Mouse (Mus musculus) heart, embryonic 14.5 days (tissue): ENCODE measurements around the gene Ankar. TPM values are rescaled to one million over a fixed set of nuclear protein-coding genes. Genes with fewer than 3 reads are reported as not detected.

Experiments
- ATAC-seq: fragments of 200-750 bp; cut with Nextera tagmentation; 2 replicates; pipeline ENCODE4 v1.8.0; 2017; ENCODE audit warnings: low read depth, moderate TSS enrichment; ENCODE audit not compliant: insufficient number of reproducible peaks, insufficient read depth, low FRiP score
- H3K27ac ChIP-seq, 2 experiments: fragments of 200-500 bp in 1 of 2; fragments of 300-500 bp in 1 of 2; sonication (generic) in 1 of 2; replicated peaks in 1 of 2; 2 replicates each; pipeline ENCODE4 v1.5.1; 2012 to 2014; ENCODE audit warnings: low read depth in 2 of 2, low read length in 2 of 2, control low read depth in 1 of 2, mild to moderate bottlenecking in 1 of 2, mixed read lengths in 1 of 2; ENCODE audit not compliant: control insufficient read depth in 1 of 2, insufficient read depth in 1 of 2
- H3K27me3 ChIP-seq: fragments of 300-500 bp; sonication (generic); 2 replicates; pipeline ENCODE4 v1.6.1; 2014; ENCODE audit warnings: mild to moderate bottlenecking, low read length, control low read depth; ENCODE audit not compliant: control insufficient read depth, insufficient read depth
- H3K36me3 ChIP-seq: fragments of 300-500 bp; sonication (generic); 2 replicates; pipeline ENCODE4 v1.6.1; 2014; ENCODE audit warnings: mild to moderate bottlenecking, control low read depth, low read length, mixed read lengths; ENCODE audit not compliant: control insufficient read depth, insufficient read depth
- H3K4me1 ChIP-seq, 2 experiments: fragments of 200-500 bp in 1 of 2; fragments of 300-500 bp in 1 of 2; sonication (generic) in 1 of 2; 2 replicates each; pipeline ENCODE4 v1.6.1; 2012 to 2014; ENCODE audit warnings: low read length in 2 of 2, control low read depth in 1 of 2, mixed read lengths in 1 of 2; ENCODE audit not compliant: control insufficient read depth in 2 of 2, insufficient read depth in 2 of 2
- H3K4me2 ChIP-seq: fragments of 300-500 bp; sonication (generic); 2 replicates; pipeline ENCODE4 v1.6.1; 2014; ENCODE audit warnings: mild to moderate bottlenecking, low read length
- H3K4me3 ChIP-seq, 2 experiments: fragments of 200-500 bp in 1 of 2; fragments of 300-500 bp in 1 of 2; sonication (generic) in 1 of 2; 2 replicates each; pipeline ENCODE4 v1.5.1; 2012 to 2014; ENCODE audit warnings: low read length in 2 of 2, mild to moderate bottlenecking in 2 of 2, control low read depth in 1 of 2, low read depth in 1 of 2, moderate library complexity in 1 of 2; ENCODE audit not compliant: control insufficient read depth in 1 of 2, insufficient read depth in 1 of 2
- H3K9ac ChIP-seq: fragments of 300-500 bp; sonication (generic); 2 replicates; pipeline ENCODE4 v1.6.1; 2014; ENCODE audit warnings: mild to moderate bottlenecking, low read length
- H3K9me3 ChIP-seq: fragments of 300-500 bp; sonication (generic); 2 replicates; pipeline ENCODE4 v1.6.1; 2016; ENCODE audit warnings: low read length, control low read depth; ENCODE audit not compliant: control insufficient read depth
- WGBS: fragments of 180-500 bp; shearing (Covaris S2); extraction: QIAGEN DNeasy Blood & Tissue Kit; methylation state at CpG from one replicate; pipeline ENCODE4 v1.1.7; 2014; 5-methylcytosine and 5-hydroxymethylcytosine counted together
- polyA plus RNA-seq: library from polyadenylated mRNA; unstranded; fragments of >200 nt; fragmentation: Nextera tagmentation; extraction: Ambion mirVana; gene quantifications from 2 replicates; pipeline ENCODE4 v1.2.1, GENCODE M21; 2014

The Ankar gene
- polyA plus RNA-seq, 1 experiment from 2014 or later, result not detected

DNA sequence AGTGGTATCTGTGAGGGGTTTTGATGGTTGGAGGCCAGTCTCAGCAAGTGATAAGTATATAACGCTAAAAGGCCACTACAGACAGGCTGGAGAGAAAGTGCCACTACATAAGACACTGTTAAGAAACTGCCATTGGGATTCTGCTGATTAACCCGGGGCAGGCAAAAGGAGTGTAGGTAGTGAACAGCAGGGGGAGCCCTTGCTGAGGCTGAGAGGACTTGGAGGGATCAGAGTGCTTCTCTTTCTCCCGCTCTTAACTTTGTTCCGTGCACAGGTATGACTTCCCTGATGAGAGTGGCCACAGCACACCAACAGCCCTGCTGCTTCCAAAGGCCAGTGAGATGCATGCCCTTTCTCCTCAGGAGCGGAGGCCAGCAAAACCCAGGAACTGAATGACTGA is 18.5 kb upstream of the Ankar start:
- peaks cover 23% of the 10 kb centered on the region for H3K36me3 ChIP-seq
- WGBS, result 18% methylated on average over 5 of the region's 5 CpGs
- no peaks in the 10 kb centered on the region for H3K9me3 ChIP-seq
- no peak overlapping the region for H3K27ac ChIP-seq
- ATAC-seq, result no peak
- no peak overlapping the region for H3K4me2 ChIP-seq
- H3K27me3 ChIP-seq, result no peaks in the 10 kb centered on the region
- no peak overlapping the region for H3K9ac ChIP-seq
- H3K4me1 ChIP-seq, result peaks cover 0 to 4% of the 10 kb centered on the region in 2 experiments; a peak in 2 of 4 replicates
- no peak overlapping the region for H3K4me3 ChIP-seq

DNA sequence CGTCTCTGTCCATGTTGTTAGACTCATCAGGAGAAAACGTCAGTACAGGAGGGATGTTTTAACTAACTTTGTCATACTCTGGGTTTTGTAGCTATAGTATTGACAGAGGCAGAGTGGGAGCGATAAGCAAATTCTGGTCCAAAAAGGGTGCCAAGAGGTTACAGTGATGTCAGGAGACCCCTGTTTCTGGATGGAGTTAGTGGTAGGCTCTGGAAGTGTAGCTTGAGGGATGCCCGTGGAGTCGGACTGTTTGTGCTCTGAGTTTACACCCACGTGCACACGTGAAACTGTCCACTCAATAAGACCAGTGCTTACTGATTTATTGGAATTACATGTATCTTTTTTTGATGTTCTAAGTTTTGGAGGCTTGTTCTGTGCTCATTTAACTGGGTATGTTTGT is 17.2 kb upstream of the Ankar start:
- no peaks in the 10 kb centered on the region for H3K9me3 ChIP-seq
- no peaks in the 10 kb centered on the region for H3K27me3 ChIP-seq
- no peak overlapping the region for H3K4me3 ChIP-seq
- no peak overlapping the region for H3K9ac ChIP-seq
- H3K4me2 ChIP-seq, result no peak overlapping the region
- H3K4me1 ChIP-seq, result peaks cover 3 to 7% of the 10 kb centered on the region in 2 experiments
- ATAC-seq, result no peak
- H3K36me3 ChIP-seq, result peaks cover 36% of the 10 kb centered on the region
- WGBS, result 92% methylated on average over 7 of the region's 7 CpGs
- H3K27ac ChIP-seq, result no peak overlapping the region

DNA sequence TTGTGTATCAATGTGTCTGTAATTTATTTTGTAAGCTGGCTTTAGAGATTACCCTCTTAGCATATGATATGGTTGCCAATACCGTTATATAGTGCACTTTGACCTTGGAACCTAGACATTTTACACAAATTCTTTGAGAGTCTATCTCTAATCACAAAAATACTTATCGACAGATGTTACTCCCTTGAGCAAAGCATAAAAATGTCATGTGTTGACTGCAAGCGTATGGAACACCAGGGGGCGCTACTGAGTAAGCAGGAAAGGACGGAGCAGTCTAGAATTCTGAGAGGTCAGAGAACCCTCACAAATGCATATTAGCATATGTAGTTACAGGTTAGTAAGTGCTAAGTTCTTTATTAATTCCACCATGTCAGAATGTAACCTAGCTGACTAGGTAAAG is 16.5 kb upstream of the Ankar start:
- H3K4me2 ChIP-seq, result no peak overlapping the region

DNA sequence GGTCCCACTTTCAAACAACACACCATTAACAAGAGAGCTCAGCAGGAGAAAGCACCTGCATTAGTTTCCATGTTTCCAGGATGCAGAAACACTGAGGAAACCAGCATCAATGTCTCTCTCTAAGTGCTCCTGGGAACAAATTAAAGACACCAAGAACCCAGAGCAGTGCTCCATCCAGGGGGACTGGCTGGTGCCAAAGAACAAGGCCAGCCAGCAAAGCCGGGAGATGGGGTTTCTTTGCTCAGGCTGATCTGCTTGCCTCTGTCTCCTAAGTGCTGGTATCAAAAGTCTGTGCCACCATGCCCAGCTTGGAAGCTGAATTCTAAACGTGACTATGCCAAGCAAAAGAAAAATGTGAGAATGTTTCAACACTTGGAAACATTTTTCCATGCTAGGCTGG is 16.0 kb upstream of the Ankar start:
- Histone ChIP-seq H3K36me3 (peaks cover 38% of the 10 kb centered on the region), H3K9ac (no peak overlapping the region), H3K4me3 (no peak overlapping the region), H3K27ac (no peak overlapping the region), H3K4me1 (peaks cover 5 to 9% of the 10 kb centered on the region in 2 experiments), H3K9me3 (no peaks in the 10 kb centered on the region), H3K4me2 (no peak overlapping the region), H3K27me3 (no peaks in the 10 kb centered on the region)
- 63% methylated on average over 2 of the region's 2 CpGs for WGBS
- no peak for ATAC-seq

More for the DNA sequence above, 16.5 kb upstream of the Ankar start:
- H3K9ac ChIP-seq, result no peak overlapping the region
- H3K9me3 ChIP-seq, result no peaks in the 10 kb centered on the region
- ATAC-seq, result no peak
- H3K27me3 ChIP-seq, result no peaks in the 10 kb centered on the region
- peaks cover 5 to 9% of the 10 kb centered on the region in 2 experiments for H3K4me1 ChIP-seq
- H3K36me3 ChIP-seq, result peaks cover 38% of the 10 kb centered on the region
- H3K4me3 ChIP-seq, result no peak overlapping the region
- WGBS, result 11% methylated on average over 5 of the region's 5 CpGs
- no peak overlapping the region for H3K27ac ChIP-seq

DNA sequence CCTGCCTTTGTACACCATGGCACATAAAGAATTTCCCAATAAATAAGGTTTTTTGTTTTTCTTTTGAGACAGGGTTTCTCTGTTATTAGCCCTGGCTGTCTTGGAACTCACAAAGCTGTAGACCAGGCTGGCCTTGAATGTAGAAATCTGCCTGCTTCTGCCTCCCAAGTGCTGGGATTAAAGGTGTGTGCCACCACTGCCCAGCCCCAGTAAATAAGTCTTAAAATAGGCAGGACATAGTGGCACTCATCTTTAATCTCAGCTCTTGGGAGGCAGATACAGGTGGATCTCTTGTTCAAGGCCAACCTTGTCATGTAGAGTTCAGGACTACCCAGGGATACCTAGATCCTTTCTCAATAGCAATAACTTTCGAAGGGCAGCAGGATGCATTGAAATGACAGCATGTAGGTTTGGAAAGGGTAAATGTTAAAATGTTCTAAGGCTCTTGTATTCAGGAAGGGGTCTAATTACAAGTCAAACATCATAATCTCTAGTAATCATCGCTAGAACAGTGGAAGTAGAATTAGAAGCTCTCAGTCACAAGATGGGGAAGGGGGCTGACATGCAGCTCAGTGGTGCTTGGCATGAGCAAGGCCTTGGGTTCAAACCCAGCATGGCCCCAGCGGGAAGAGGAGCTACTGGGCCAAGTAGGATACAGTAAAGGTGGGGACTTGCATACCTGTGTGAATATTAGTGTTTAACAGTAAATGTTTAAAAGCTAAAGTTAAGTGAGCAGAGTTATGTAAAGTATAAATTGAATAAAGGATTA is 15.4 kb upstream of the Ankar start:
- ATAC-seq, result no peak
- peaks cover 38% of the 10 kb centered on the region for H3K36me3 ChIP-seq

DNA sequence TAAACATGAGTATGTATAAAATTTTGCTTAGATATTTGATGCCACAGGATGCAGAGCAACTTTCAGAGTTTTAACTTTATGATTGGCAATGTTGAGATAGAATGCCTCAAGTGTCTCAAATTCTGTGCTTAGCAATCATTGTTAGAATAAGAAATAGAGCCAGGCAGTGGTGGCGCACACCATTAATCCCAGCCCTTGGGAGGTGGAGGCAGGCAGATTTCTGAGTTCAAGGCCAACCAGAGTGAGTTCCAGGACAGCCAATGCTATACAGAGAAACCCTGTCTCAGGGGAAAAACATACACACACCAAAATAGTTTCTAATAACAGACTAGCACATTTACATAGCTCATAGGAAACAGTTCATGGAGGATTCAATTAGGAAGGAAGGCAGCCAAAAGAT is 14.7 kb upstream of the Ankar start:
- Histone ChIP-seq H3K4me3 (no peak overlapping the region), H3K9ac (no peak overlapping the region), H3K4me2 (no peak overlapping the region), H3K27me3 (no peaks in the 10 kb centered on the region), H3K4me1 (peaks cover 5 to 9% of the 10 kb centered on the region in 2 experiments), H3K9me3 (no peaks in the 10 kb centered on the region), H3K36me3 (peaks cover 38% of the 10 kb centered on the region), H3K27ac (no peak overlapping the region)
- 97% methylated on average over 1 of the region's 1 CpGs for WGBS
- ATAC-seq, result no peak

More for the DNA sequence above, 15.4 kb upstream of the Ankar start:
- Histone ChIP-seq H3K27me3 (no peaks in the 10 kb centered on the region), H3K9me3 (no peaks in the 10 kb centered on the region), H3K4me1 (peaks cover 5 to 9% of the 10 kb centered on the region in 2 experiments), H3K4me3 (no peak overlapping the region), H3K4me2 (no peak overlapping the region), H3K27ac (no peak overlapping the region), H3K9ac (no peak overlapping the region)
- 67% methylated on average over 3 of the region's 3 CpGs for WGBS

DNA sequence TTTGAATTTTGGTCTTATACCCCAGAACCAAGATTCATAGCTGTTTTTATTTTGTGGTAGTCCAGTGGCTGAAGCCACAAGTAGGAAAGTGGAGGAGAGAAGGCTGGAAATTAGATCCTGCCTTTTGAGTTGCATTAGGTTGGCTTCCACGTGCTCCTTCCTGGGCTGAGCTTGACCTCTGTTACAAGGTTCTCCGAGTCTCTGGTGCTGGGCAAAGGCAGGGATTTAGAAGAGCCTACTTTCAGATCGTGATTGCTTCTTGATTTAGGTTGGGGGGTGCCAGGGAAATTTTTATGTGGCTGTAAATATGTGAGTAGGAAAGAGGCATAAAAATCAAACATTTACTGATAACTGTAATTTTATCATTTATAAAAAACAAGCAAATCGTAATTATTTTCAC is 14.2 kb upstream of the Ankar start:
- H3K4me2 ChIP-seq, result no peak overlapping the region
- H3K36me3 ChIP-seq, result peaks cover 38% of the 10 kb centered on the region
- ATAC-seq, result no peak
- H3K9me3 ChIP-seq, result no peaks in the 10 kb centered on the region
- no peak overlapping the region for H3K27ac ChIP-seq
- H3K4me3 ChIP-seq, result no peak overlapping the region
- 72% methylated on average over 4 of the region's 4 CpGs for WGBS
- peaks cover 5 to 9% of the 10 kb centered on the region in 2 experiments for H3K4me1 ChIP-seq
- no peak overlapping the region for H3K9ac ChIP-seq
- no peaks in the 10 kb centered on the region for H3K27me3 ChIP-seq

DNA sequence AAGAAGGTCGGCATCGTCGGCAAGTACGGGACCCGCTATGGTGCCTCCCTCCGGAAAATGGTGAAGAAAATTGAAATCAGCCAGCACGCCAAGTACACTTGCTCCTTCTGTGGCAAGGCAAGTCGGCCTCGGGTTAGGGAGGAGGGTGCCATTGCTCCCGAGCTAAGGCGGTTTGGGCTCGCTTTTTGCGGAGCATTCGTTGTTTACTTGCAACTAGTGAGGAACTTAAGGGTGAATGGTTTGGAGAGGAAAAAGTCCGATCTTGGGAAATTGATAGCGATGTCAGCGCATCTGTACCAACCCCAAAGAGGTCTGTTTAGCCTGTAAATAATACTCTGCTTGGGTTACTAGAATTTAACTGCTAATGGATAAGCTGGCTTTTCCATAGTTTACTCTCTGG is 11.3 kb upstream of the Ankar start:
- Histone ChIP-seq H3K27ac (peak overlapping the region; percentile 50 to 87), H3K36me3 (peaks cover 38% of the 10 kb centered on the region), H3K4me1 (peaks cover 5 to 9% of the 10 kb centered on the region in 2 experiments), H3K4me3 (peak overlapping the region; percentile 53 to 79), H3K9ac (peak overlapping the region; percentile 94), H3K27me3 (no peaks in the 10 kb centered on the region), H3K9me3 (no peaks in the 10 kb centered on the region), H3K4me2 (peak overlapping the region; percentile 88)
- ATAC-seq, result no peak
- 1% methylated on average over 17 of the region's 17 CpGs for WGBS
